Mouse (Mus musculus) lung, embryonic 16.5 days (tissue): ENCODE measurements around the gene Shank2. TPM values are rescaled to one million over a fixed set of nuclear protein-coding genes. Genes with fewer than 3 reads are reported as not detected.

Experiments
- ATAC-seq: fragments of 200-750 bp; cut with Nextera tagmentation; 2 replicates; pipeline ENCODE4 v1.8.0; 2017; ENCODE audit warnings: low read depth, mild to moderate bottlenecking, moderate library complexity
- H3K27ac ChIP-seq: fragments of 300-500 bp; sonication (generic); 2 replicates; pipeline ENCODE4 v1.5.1; 2014; ENCODE audit warnings: mild to moderate bottlenecking, control low read depth, low read length
- H3K27me3 ChIP-seq: fragments of 300-500 bp; sonication (generic); 2 replicates; pipeline ENCODE4 v1.6.1; 2014; ENCODE audit warnings: low read depth, low read length, mixed read lengths; ENCODE audit not compliant: control insufficient read depth, insufficient read depth
- H3K36me3 ChIP-seq: fragments of 300-500 bp; sonication (generic); 2 replicates; pipeline ENCODE4 v1.6.1; 2014; ENCODE audit warnings: low read length; ENCODE audit not compliant: control insufficient read depth, insufficient read depth
- H3K4me1 ChIP-seq: fragments of 300-500 bp; sonication (generic); replicated peaks from 2 replicates; pipeline ENCODE4 v1.6.1; 2014; ENCODE audit warnings: low read length, mixed read lengths; ENCODE audit not compliant: control insufficient read depth, insufficient read depth
- H3K4me2 ChIP-seq: fragments of 300-500 bp; sonication (generic); 2 replicates; pipeline ENCODE4 v1.6.1; 2014; ENCODE audit warnings: low read depth, low read length, control low read depth
- H3K4me3 ChIP-seq: fragments of 300-500 bp; sonication (generic); 2 replicates; pipeline ENCODE4 v1.5.1; 2014; ENCODE audit warnings: mild to moderate bottlenecking, low read length, control low read depth
- H3K9ac ChIP-seq: fragments of 300-500 bp; sonication (generic); 2 replicates; pipeline ENCODE4 v1.6.1; 2014; ENCODE audit warnings: low read length, control low read depth
- H3K9me3 ChIP-seq: fragments of 300-500 bp; sonication (generic); 2 replicates; pipeline ENCODE4 v1.6.1; 2016; ENCODE audit warnings: low read length; ENCODE audit not compliant: control insufficient read depth
- WGBS: fragments of 180-500 bp; shearing (Covaris S2); extraction: QIAGEN DNeasy Blood & Tissue Kit; methylation state at CpG from one replicate; pipeline ENCODE4 v1.1.7; 2014; 5-methylcytosine and 5-hydroxymethylcytosine counted together
- polyA plus RNA-seq: library from polyadenylated mRNA; unstranded; fragments of >200 nt; fragmentation: Nextera tagmentation; extraction: Ambion mirVana; gene quantifications from 2 replicates; pipeline ENCODE4 v1.2.1, GENCODE M21; 2015

Gene Shank2
- polyA plus RNA-seq, 1 experiment from 2014 or later: 1.6 TPM

DNA sequence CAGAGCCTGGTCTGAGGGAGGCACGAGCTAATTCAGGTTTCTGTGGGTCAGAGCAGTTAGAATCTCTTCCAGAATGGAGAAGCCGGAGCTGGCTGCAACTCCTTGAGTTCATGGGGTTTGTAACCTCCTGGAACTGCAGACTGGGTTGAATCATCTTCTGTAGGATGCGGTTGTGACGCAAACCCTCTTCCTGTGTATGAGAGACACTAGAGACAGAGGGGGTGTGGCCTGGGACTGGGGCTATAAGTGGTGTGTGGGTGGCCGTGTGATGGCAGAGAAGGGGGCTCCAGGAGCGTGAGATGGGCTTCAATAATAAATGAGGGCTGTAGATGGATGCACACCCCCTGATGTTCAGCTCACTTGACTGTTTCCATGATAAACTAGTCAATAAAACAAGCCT, 286.3 kb downstream of the Shank2 start:
- WGBS: 62% methylated on average over 6 of the region's 6 CpGs
- no peak for ATAC-seq
- Histone ChIP-seq H3K4me1 (peaks cover 4% of the 10 kb centered on the region; the same call in 1 of the 2 replicates), H3K36me3 (no peaks in the 10 kb centered on the region), H3K4me3 (no peak overlapping the region), H3K9me3 (no peaks in the 10 kb centered on the region), H3K9ac (no peak overlapping the region), H3K4me2 (no peak overlapping the region), H3K27ac (no peak overlapping the region), H3K27me3 (no peaks in the 10 kb centered on the region; the same call in 1 of the 2 replicates)

DNA sequence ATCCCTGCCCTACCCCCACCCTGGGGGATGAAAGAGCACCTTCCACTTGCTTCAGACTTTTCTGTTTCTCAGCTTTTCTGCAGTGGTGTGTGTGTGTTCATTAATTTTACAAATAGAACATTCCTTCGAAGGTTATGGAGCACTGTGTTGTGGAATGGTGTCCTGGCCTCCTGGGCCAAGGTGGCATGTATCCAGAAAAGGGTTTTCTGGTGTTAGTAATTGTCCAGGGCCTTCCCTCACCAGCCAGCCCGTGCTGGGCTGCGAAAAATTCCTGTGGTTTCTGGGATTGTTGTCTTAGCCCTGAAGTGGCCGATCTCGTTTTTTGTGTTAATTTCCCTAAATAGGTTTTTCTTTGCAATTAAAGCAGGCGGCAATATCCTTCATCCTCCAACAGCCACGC, 289.8 kb downstream of the Shank2 start:
- Histone ChIP-seq H3K27me3 (no peaks in the 10 kb centered on the region), H3K9me3 (no peaks in the 10 kb centered on the region), H3K9ac (no peak overlapping the region), H3K4me2 (no peak overlapping the region), H3K27ac (no peak overlapping the region), H3K4me3 (no peak overlapping the region), H3K36me3 (no peaks in the 10 kb centered on the region), H3K4me1 (no peaks in the 10 kb centered on the region)
- ATAC-seq: no peak
- 48% methylated on average over 7 of the region's 7 CpGs for WGBS

- H3K36me3 ChIP-seq: no peaks in the 10 kb centered on the region
- no peak overlapping the region for H3K9ac ChIP-seq
- H3K27ac ChIP-seq: no peak overlapping the region
- H3K4me2 ChIP-seq: no peak overlapping the region
- 82% methylated on average over 3 of the region's 3 CpGs for WGBS
- no peaks in the 10 kb centered on the region for H3K27me3 ChIP-seq
- H3K9me3 ChIP-seq: no peaks in the 10 kb centered on the region
- H3K4me1 ChIP-seq: no peaks in the 10 kb centered on the region
- H3K4me3 ChIP-seq: no peak overlapping the region
- no peak for ATAC-seq
These were observed 291.9 kb downstream of the Shank2 start for GRCm38 (mm10) chr7:144293611-144294010.

DNA sequence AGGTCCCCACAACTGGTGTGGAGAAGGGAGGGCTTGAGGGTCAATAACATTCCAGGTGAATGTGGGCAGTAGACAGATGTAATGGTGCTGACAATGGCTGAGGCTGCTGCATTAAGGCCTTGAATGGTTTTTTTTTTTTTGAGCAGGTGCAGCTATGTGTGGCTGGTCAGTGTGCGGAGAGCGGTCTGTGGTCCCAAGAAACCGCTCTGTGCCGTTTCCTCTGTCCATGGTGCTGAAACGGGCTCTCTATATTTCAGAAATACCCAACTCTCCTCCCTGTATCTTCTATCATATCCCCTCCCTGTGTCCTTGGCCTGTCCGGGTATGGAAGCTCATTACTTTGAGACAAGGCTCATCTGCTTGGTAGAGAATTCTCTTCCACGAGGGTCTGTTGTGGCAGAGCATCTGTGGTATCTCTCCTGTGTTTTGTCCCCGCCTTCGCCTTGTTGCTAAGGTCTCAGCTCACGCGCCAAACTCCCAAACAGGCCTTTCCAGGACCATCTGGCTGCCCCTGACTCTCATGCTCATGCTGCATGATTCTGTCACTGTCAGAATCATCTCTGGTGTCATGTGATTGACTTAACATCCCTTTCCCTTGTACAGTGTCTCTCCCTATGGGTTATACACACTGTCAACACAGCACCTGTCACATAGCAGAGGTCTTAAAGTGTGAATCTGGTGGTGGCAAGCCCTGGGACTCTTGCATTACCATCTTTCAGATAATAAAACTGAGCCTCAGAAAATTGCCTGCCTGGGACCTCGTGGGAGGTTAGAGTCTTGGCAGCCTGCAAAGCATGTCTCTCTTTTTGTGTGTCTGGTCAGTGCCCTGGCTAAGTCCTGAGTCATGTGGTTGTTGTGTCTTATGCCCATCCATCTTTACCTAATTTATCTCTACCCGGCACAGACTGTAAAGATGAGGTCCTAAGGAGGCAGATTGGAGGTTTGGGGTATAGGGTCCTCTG, 292.8 kb downstream of the Shank2 start:
- Histone ChIP-seq H3K27ac (no peak overlapping the region), H3K36me3 (no peaks in the 10 kb centered on the region), H3K4me2 (no peak overlapping the region), H3K4me3 (no peak overlapping the region), H3K9me3 (no peaks in the 10 kb centered on the region), H3K4me1 (no peaks in the 10 kb centered on the region), H3K27me3 (no peaks in the 10 kb centered on the region), H3K9ac (no peak overlapping the region)
- ATAC-seq: no peak
- 38% methylated on average over 13 of the region's 13 CpGs for WGBS

DNA sequence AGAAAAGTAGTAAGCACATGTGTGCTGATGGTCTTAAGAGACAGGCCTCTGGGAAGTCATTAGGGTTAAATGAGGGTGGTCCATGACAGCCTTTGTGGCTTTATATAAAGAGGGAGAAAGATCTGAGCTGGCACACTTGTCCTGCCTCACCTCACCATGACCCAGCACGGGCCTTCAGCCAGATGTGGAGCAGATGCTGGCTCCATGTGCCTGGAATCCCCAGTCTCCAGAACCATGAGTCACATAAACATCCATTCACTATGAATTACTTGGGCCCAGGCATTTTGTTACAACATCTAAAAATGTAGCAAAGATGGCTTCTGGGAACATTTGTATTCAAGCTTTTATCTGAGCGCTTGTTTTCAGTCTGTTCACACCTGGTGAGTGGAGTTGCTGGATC, 297.6 kb downstream of the Shank2 start:
- no peaks in the 10 kb centered on the region for H3K4me1 ChIP-seq
- no peak overlapping the region for H3K4me2 ChIP-seq
- no peaks in the 10 kb centered on the region for H3K27me3 ChIP-seq
- H3K36me3 ChIP-seq: no peaks in the 10 kb centered on the region
- no peaks in the 10 kb centered on the region for H3K9me3 ChIP-seq
- no peak overlapping the region for H3K27ac ChIP-seq
- H3K4me3 ChIP-seq: no peak overlapping the region
- ATAC-seq: no peak
- WGBS: 65% methylated on average over 2 of the region's 2 CpGs
- H3K9ac ChIP-seq: no peak overlapping the region

GRCm38 (mm10) chr7:144301646-144302045, 299.9 kb downstream of the Shank2 start:
- H3K36me3 ChIP-seq: no peaks in the 10 kb centered on the region
- H3K4me2 ChIP-seq: no peak overlapping the region
- H3K27me3 ChIP-seq: no peaks in the 10 kb centered on the region
- H3K4me1 ChIP-seq: no peaks in the 10 kb centered on the region
- no peak overlapping the region for H3K27ac ChIP-seq
- no peak overlapping the region for H3K4me3 ChIP-seq
- H3K9ac ChIP-seq: no peak overlapping the region
- no peaks in the 10 kb centered on the region for H3K9me3 ChIP-seq
- WGBS: 78% methylated on average over 4 of the region's 4 CpGs
- no peak for ATAC-seq

DNA sequence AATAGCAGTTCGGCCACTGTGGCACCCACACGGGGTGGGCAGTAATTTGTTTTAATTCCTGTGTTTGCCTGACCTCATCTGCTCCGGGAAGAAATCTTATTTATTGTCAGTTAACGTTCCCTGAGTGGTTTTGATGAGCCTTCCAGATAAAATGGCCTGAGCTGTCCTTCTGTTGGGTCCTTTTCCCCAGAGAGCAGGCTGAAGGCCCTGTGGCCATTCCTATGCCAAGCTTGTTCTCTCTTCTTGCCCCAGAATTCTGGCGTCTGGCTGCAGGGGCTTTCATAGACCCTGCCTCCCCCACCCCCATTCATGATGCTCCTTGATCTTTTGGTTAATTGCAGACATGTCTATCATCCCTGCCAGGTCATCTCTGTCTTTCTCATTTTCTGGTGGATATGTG, 300.8 kb downstream of the Shank2 start:
- no peak overlapping the region for H3K27ac ChIP-seq
- no peak for ATAC-seq
- no peaks in the 10 kb centered on the region for H3K27me3 ChIP-seq
- no peaks in the 10 kb centered on the region for H3K36me3 ChIP-seq
- 71% methylated on average over 5 of the region's 5 CpGs for WGBS
- H3K4me3 ChIP-seq: no peak overlapping the region
- H3K4me1 ChIP-seq: no peaks in the 10 kb centered on the region
- no peaks in the 10 kb centered on the region for H3K9me3 ChIP-seq
- H3K9ac ChIP-seq: no peak overlapping the region
- H3K4me2 ChIP-seq: no peak overlapping the region

- WGBS: 78% methylated on average over 10 of the region's 10 CpGs
- ATAC-seq: no peak
These were observed 306.2 kb downstream of the Shank2 start for GRCm38 (mm10) chr7:144307853-144308409.

DNA sequence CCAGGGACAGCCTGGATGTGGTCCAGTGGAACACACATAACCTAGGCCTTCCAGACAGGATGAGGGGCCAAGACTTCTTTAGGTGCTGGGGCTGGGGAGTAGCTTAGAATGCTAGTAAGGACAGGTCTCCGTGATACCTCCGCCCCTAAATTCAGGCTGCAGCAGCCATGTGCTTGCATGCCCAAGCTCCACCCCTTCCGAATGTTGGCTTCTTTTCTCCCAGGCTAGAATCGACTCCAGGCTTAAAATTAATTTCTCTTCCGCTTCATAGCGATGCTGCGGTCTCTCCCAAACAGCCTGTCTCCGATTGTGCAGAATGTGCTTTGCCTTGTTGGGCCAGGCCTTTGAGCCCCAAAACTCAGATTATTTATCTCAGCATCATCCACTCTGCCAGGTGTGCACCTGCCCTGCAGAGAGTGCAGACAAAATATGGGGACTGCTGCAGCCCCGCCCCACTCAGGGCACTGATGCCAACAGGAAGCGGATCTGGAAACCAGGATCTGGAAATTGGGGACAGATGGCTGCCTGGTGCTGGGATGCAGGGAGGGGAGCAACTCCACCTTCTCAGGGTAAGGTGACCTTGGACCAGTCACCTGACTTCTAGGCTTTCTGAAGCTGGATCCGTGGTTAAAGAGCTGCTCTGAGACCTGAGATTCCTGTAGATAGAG, 312.8 kb downstream of the Shank2 start:
- Histone ChIP-seq H3K27ac (no peak overlapping the region), H3K9me3 (no peaks in the 10 kb centered on the region), H3K4me3 (no peak overlapping the region), H3K36me3 (no peaks in the 10 kb centered on the region), H3K9ac (no peak overlapping the region), H3K4me2 (no peak overlapping the region), H3K27me3 (no peaks in the 10 kb centered on the region), H3K4me1 (no peaks in the 10 kb centered on the region)
- 84% methylated on average over 11 of the region's 11 CpGs for WGBS
- ATAC-seq: no peak

More at GRCm38 (mm10) chr7:144307853-144308409, 306.2 kb downstream of the Shank2 start:
- H3K27ac ChIP-seq: no peak overlapping the region
- H3K27me3 ChIP-seq: no peaks in the 10 kb centered on the region
- no peaks in the 10 kb centered on the region for H3K9me3 ChIP-seq
- H3K9ac ChIP-seq: no peak overlapping the region
- H3K4me3 ChIP-seq: no peak overlapping the region
- no peaks in the 10 kb centered on the region for H3K36me3 ChIP-seq
- H3K4me1 ChIP-seq: no peaks in the 10 kb centered on the region
- no peak overlapping the region for H3K4me2 ChIP-seq
